ENCODE assay signal across 31 mouse cellular contexts in genomic region chrX:73435252-73435651, GRCm38 (mm10). TPM values are rescaled to one million over a fixed set of nuclear protein-coding genes. Genes with fewer than 3 reads are reported as not detected.
A peak's percentile ranks its signal among the peaks of the same experiment; 100 is the strongest.
DNase-seq lines count a peak whose midpoint lies in the region; ATAC-seq and TF ChIP-seq lines count a peak whose summit lies in the region.
"Had no signal": no experiment of that assay in that cellular context is flagged by ENCODE, and none has a peak within 500 bp of the region (broad histone marks: within the 10 kb centered on the region; RNA-seq: fewer than 3 reads in every experiment).

TSS of gene Trex2 (minus strand) at chrX:73435344.

- H3K9me3 ChIP-seq in limb, embryonic 15.5 days, result no peaks in the 10 kb centered on the region
- no peaks in the 10 kb centered on the region for H3K9me3 ChIP-seq in limb, embryonic 10.5 days (replicated peaks)
- H3K9me3 ChIP-seq in lung, postnatal 0 days (ENCODE audit: low read length), result no peaks in the 10 kb centered on the region
- H3K9me3 ChIP-seq in stomach, embryonic 16.5 days (replicated peaks; ENCODE audit: control insufficient read depth, low read length), result no peaks in the 10 kb centered on the region
- no peaks in the 10 kb centered on the region for H3K9me3 ChIP-seq in midbrain, embryonic 11.5 days (ENCODE audit: control insufficient read depth, low read length)
- H3K9me3 ChIP-seq: forebrain, embryonic 13.5 days; heart, embryonic 10.5 days; heart, embryonic 15.5 days; limb, embryonic 13.5 days; megakaryocyte, embryonic 14.5 days; midbrain, embryonic 13.5 days; neural tube, embryonic 13.5 days had no signal

- TF ChIP-seq CTCF in lung, postnatal 0 days (IDR thresholded peaks at IDR 0.05), result no peak

- no peaks in the 10 kb centered on the region for H3K4me1 ChIP-seq in limb, embryonic 15.5 days
- H3K4me1 ChIP-seq in limb, embryonic 10.5 days, result no peaks in the 10 kb centered on the region
- no peaks in the 10 kb centered on the region for H3K4me1 ChIP-seq in lung, postnatal 0 days (ENCODE audit: insufficient read depth, low read depth, low read length)
- H3K4me1 ChIP-seq in stomach, embryonic 16.5 days (ENCODE audit: control insufficient read depth, insufficient read depth, low read length), result no peaks in the 10 kb centered on the region
- no peaks in the 10 kb centered on the region for H3K4me1 ChIP-seq in midbrain, embryonic 11.5 days (ENCODE audit: control insufficient read depth, insufficient read depth, low read length)
- H3K4me1 ChIP-seq: forebrain, embryonic 13.5 days; heart, embryonic 10.5 days; heart, embryonic 15.5 days; limb, embryonic 13.5 days; midbrain, embryonic 13.5 days; neural tube, embryonic 13.5 days had no signal

- H3K36me3 ChIP-seq in limb, embryonic 15.5 days, result 0 out of 2 replicates have a peak, but pooled peaks cover 2% of the 10 kb centered on the region
- H3K36me3 ChIP-seq in limb, embryonic 10.5 days, result peaks cover 20% of the 10 kb centered on the region
- no peaks in the 10 kb centered on the region for H3K36me3 ChIP-seq in lung, postnatal 0 days (ENCODE audit: insufficient read depth, low read length)
- no peaks in the 10 kb centered on the region for H3K36me3 ChIP-seq in stomach, embryonic 16.5 days (ENCODE audit: control insufficient read depth, insufficient read depth, low read length)
- H3K36me3 ChIP-seq in midbrain, embryonic 11.5 days (ENCODE audit: control insufficient read depth, insufficient read depth, low read length), result no peaks in the 10 kb centered on the region
- H3K36me3 ChIP-seq: heart, embryonic 15.5 days had no signal

- DNase-seq in limb, embryonic 10.5 days (ENCODE audit: low spot score), result no peak
- DNase-seq in lung, postnatal 0 days (ENCODE audit: low spot score), result no peak
- no peak for DNase-seq in lung, postnatal 10 days
- peak; percentile 7 for DNase-seq in ZHBTc4 (ENCODE audit: low read depth, low spot score)
- DNase-seq in midbrain, embryonic 11.5 days (ENCODE audit: low spot score, missing footprints), result no peak
- no peak for DNase-seq in spleen, adult 12 weeks (ENCODE audit: low spot score)
- DNase-seq: adrenal gland, postnatal 36 days; cerebellum, adult 18-20 months; cerebellum, postnatal 10 days; gastrocnemius, postnatal 14 days; heart, adult 11 months; kidney, adult 18-20 months; kidney, postnatal 36 days; thymus, postnatal 4 days had no signal

- H3K27ac ChIP-seq in limb, embryonic 15.5 days, result no peak within 1 kb of the TSS
- no peak within 1 kb of the TSS for H3K27ac ChIP-seq in limb, embryonic 10.5 days
- H3K27ac ChIP-seq in lung, postnatal 0 days (ENCODE audit: low read length), result no peak within 1 kb of the TSS
- H3K27ac ChIP-seq in stomach, embryonic 16.5 days (ENCODE audit: low read length), result no peak within 1 kb of the TSS
- H3K27ac ChIP-seq in midbrain, embryonic 11.5 days (ENCODE audit: low read depth, low read length), result no peak within 1 kb of the TSS
- H3K27ac ChIP-seq: forebrain, embryonic 13.5 days; heart, embryonic 10.5 days; heart, embryonic 15.5 days; layer of hippocampus, adult 2 months; left cerebral cortex, adult 2 months; limb, embryonic 13.5 days; liver, embryonic 14.5 days; midbrain, embryonic 13.5 days; neural tube, embryonic 13.5 days had no signal

- TF ChIP-seq EP300 in lung, postnatal 0 days (IDR thresholded peaks at IDR 0.05), result no peak

- H3K4me3 ChIP-seq in limb, embryonic 15.5 days, result no peak within 1 kb of the TSS
- no peak within 1 kb of the TSS for H3K4me3 ChIP-seq in limb, embryonic 10.5 days
- no peak within 1 kb of the TSS for H3K4me3 ChIP-seq in lung, postnatal 0 days (ENCODE audit: low read depth, low read length)
- H3K4me3 ChIP-seq in stomach, embryonic 16.5 days (replicated peaks; ENCODE audit: low read length), result no peak within 1 kb of the TSS
- H3K4me3 ChIP-seq in midbrain, embryonic 11.5 days (ENCODE audit: low read depth, low read length), result no peak within 1 kb of the TSS
- H3K4me3 ChIP-seq: forebrain, embryonic 13.5 days; heart, embryonic 10.5 days; heart, embryonic 15.5 days; layer of hippocampus, adult 2 months; left cerebral cortex, adult 2 months; limb, embryonic 13.5 days; megakaryocyte, embryonic 14.5 days; midbrain, embryonic 13.5 days; neural tube, embryonic 13.5 days had no signal

- 65% methylated on average over 11 of the region's 11 CpGs for WGBS in limb, embryonic 15.5 days
- WGBS in limb, embryonic 10.5 days, result 84% methylated on average over 11 of the region's 11 CpGs
- 44% methylated on average over 11 of the region's 11 CpGs for WGBS in lung, postnatal 0 days
- 51% methylated on average over 11 of the region's 11 CpGs for WGBS in stomach, embryonic 16.5 days
- 85% methylated on average over 11 of the region's 11 CpGs for WGBS in midbrain, embryonic 11.5 days

- no peak for ATAC-seq in limb, embryonic 15.5 days (ENCODE audit: insufficient number of reproducible peaks, low FRiP score, low TSS enrichment, low read depth)
- ATAC-seq in lung, postnatal 0 days, result peak; percentile 26; the same call in 1 of the 2 replicates
- peak; percentile 53; the same call in 1 of the 2 replicates for ATAC-seq in stomach, embryonic 16.5 days (ENCODE audit: insufficient read depth, low FRiP score)
- ATAC-seq in midbrain, embryonic 11.5 days (ENCODE audit: low FRiP score), result no peak
- ATAC-seq: forebrain, embryonic 13.5 days; hindbrain, embryonic 16.5 days; midbrain, embryonic 13.5 days; Patski had no signal

- no peak within 1 kb of the TSS for H3K9ac ChIP-seq in limb, embryonic 15.5 days
- no peak within 1 kb of the TSS for H3K9ac ChIP-seq in lung, postnatal 0 days (replicated peaks; ENCODE audit: low read depth)
- H3K9ac ChIP-seq in stomach, embryonic 16.5 days (ENCODE audit: low read length), result no peak within 1 kb of the TSS; the same call in 1 of the 2 replicates
- no peak within 1 kb of the TSS for H3K9ac ChIP-seq in midbrain, embryonic 11.5 days (ENCODE audit: low read length)
- H3K9ac ChIP-seq: forebrain, embryonic 13.5 days; heart, embryonic 15.5 days; limb, embryonic 13.5 days; liver, embryonic 14.5 days; midbrain, embryonic 13.5 days; neural tube, embryonic 13.5 days had no signal

- no peak within 1 kb of the TSS for H3K4me2 ChIP-seq in limb, embryonic 15.5 days
- no peak within 1 kb of the TSS for H3K4me2 ChIP-seq in lung, postnatal 0 days (replicated peaks; ENCODE audit: low read depth, low read length)
- H3K4me2 ChIP-seq in stomach, embryonic 16.5 days (ENCODE audit: low read depth, low read length), result no peak within 1 kb of the TSS
- no peak within 1 kb of the TSS for H3K4me2 ChIP-seq in midbrain, embryonic 11.5 days
- H3K4me2 ChIP-seq: forebrain, embryonic 13.5 days; heart, embryonic 15.5 days; limb, embryonic 13.5 days; midbrain, embryonic 13.5 days; neural tube, embryonic 13.5 days had no signal

- peaks cover 15% of the 10 kb centered on the region for H3K27me3 ChIP-seq in limb, embryonic 15.5 days
- H3K27me3 ChIP-seq in limb, embryonic 10.5 days (ENCODE audit: low read depth, poor library complexity, severe bottlenecking), result peaks cover 84% of the 10 kb centered on the region
- no peaks in the 10 kb centered on the region for H3K27me3 ChIP-seq in lung, postnatal 0 days (replicated peaks; ENCODE audit: insufficient read depth, low read length)
- no peaks in the 10 kb centered on the region for H3K27me3 ChIP-seq in stomach, embryonic 16.5 days (ENCODE audit: control insufficient read depth, insufficient read depth, low read length)
- H3K27me3 ChIP-seq in midbrain, embryonic 11.5 days (ENCODE audit: control insufficient read depth, insufficient read depth, low read length), result no peaks in the 10 kb centered on the region
- H3K27me3 ChIP-seq: forebrain, embryonic 13.5 days; heart, embryonic 15.5 days; midbrain, embryonic 13.5 days; neural tube, embryonic 13.5 days had no signal

RNA-seq across cellular contexts. Expression of gene Trex2, which starts in this region (rescaled TPM):
- 12.5 and 18.3 TPM in 2 replicates for polyA plus RNA-seq in limb, embryonic 15.5 days (2015; fragmentation: Nextera tagmentation; extraction: Ambion mirVana)
- not detected in 2 replicates for polyA plus RNA-seq in limb, embryonic 10.5 days (2016; fragmentation: Nextera tagmentation; extraction: Ambion mirVana)
- polyA plus RNA-seq in lung, postnatal 0 days (2015; fragmentation: Nextera tagmentation; extraction: Ambion mirVana), result 0.27 TPM in 1 of 2 replicates, not detected in the other
- polyA plus RNA-seq in stomach, embryonic 16.5 days (2015; fragmentation: Nextera tagmentation; extraction: Ambion mirVana), result 12.3 and 24.8 TPM in 2 replicates
- not detected in 2 replicates for polyA plus RNA-seq in midbrain, embryonic 11.5 days (2014; fragmentation: Nextera tagmentation; extraction: Ambion mirVana)
- polyA plus RNA-seq: forebrain, embryonic 13.5 days; heart, embryonic 10.5 days; heart, embryonic 15.5 days; hindbrain, embryonic 11.5 days; hindbrain, embryonic 16.5 days; intestine, embryonic 14.5 days; kidney, embryonic 16.5 days; limb, embryonic 13.5 days; liver, embryonic 14.5 days; midbrain, embryonic 13.5 days; neural tube, embryonic 13.5 days; Patski had no signal

Comparison
In these comparisons a context has a peak if more than half of its experiments do, and no peak if none do; other contexts are left out.
1. RNA of gene Trex2 (polyA plus RNA-seq): 12.5 to 18.3 TPM in limb, embryonic 15.5 days and 12.3 to 24.8 TPM in stomach, embryonic 16.5 days; 0.27 TPM in lung, postnatal 0 days, not detected in limb, embryonic 10.5 days and not detected in midbrain, embryonic 11.5 days; every median in the first group is over 10 times any median in the second.
2. Peak in ATAC-seq in lung, postnatal 0 days; RNA of the gene not detected or under 1 TPM.